Mouse (Mus musculus) cerebellum, adult 11 months (tissue): ENCODE data around the gene Tm9sf4.

Experiments used
- DNase-seq: peaks from one replicate; pipeline ENCODE4 v3.0.0; 2022

Tm9sf4 gene

DNA sequence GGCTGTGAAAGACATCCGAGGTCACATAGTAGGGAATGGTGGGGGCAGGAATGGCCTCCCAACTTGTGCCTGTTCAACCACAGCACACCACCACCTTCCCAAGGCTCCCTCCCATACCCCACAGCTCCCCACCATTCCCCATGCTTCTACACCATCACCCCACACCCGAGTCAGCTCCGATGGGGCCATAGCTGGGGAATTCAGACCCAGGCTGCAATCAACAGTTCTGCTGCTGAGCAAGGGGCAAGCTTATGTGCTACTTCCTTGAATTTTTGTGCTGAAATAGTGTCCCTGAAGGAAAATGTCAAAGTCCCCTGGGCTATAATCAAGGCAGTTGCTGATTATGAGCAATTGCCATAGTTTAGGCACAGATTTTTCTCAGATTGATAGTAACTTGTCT, 57.4 kb downstream of the Tm9sf4 start:
- no peak for DNase-seq

DNA sequence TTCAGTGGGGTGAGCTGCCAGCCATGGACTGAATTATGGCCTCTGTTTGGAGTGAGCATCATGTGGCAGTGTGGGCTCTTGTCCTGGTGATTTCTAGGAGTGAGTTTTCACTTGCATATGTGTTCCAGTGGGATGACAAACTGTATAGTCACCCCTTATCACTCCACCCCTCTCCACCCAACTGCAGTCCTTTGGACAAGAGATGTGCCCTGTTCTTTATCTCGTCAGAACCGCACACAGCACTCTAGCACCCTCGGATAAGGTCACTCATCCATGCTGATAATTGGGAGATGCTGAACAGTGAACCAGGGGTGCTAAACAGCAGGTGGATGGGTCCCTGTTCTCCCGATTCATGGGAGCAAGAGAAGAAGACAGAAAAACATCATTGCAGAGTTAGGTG, 60.5 kb downstream of the Tm9sf4 start:
- no peak for DNase-seq

DNA sequence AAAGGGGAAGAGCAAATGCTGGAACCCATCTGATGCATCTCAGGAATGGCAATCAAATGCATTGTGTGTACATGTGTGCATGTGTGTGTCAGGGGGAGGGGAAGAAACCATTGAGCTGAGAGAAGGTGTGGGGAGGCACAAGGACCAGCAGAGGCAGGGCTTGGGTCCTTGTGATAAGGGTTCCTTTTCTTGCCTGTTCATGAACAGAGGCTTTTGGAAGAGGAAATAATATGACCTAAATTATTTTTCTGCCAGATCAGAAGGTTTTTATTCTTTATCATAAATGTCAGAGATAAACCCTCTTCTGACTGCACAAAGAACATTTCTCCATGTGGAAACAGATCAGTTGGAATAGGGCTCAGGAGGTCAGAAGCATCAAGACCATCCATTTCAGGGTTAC, 61.0 kb downstream of the Tm9sf4 start:
- no peak for DNase-seq

DNA sequence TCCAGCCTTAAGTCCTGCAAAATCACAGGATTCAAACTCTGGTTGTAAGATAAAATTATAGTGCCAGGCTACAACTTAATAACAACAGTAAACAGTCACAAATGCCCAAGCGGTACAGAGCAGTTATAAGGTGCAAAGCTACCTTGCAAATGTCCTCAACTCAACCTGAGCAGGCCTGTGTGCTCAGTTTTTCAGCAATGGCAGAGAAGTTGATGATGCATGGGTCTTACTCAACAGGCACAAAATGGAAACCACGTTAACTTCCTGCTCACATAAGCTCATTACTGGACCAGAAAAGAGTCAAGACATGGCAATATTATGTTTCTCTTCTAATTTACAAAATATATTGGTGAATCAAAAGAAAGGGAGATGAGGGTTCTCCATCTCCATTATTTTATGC, 61.5 kb downstream of the Tm9sf4 start:
- DNase-seq = no peak

DNA sequence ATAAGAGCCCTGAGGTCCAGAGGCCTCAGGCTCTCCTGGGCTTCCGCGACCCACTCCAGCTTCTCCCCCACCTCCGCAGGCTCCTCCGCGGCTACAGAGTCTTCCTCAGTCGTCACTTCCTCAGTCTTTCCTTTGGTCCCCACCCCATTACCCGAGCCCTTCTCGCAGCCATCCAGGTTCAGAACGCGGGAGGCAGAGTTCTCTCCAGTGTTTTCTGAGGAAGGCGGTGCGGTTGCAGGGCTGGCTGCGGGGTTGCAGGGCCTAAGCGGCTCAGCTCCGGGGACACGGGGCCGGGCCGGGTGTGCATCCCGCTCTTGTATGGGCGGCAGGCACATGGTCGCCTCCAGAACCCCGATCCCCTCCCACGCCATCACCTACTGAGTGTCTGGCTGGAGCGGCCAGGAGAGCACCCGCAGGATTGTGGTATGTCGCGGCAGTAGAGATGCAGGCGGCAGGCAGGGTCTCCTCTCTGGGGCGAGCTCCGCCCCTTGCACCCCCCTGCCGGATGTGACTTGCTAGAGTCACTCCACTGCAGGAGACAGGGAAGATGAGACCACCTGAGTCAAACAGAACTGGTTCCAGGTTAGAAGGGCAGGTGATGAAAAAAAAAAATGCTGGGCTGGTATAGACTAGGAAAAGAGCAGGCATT, 64.0 kb downstream of the Tm9sf4 start, which contains the start of gene Tspyl3:
Tspyl3 (minus strand) TSS at position 496 of the 649 bp plus-strand sequence.
- DNase-seq = peak; percentile 49

DNA sequence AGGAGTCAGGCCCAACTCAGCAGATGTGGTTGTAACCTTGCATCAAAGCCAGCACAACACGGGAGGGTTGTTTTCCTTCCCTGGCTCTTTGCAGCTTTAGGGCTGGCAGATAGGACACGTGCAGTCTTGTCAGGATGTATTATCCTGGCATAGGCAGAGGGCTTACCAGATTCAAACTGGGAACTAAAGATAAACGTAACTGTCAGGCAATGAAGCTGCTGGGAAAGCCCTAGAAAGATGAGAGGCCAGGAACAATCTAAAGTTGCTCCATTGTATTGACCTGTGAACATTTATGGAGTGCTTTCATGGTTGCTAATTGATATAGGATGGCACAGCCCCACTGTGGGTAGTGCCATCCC, 64.5 kb downstream of the Tm9sf4 start:
- DNase-seq = no peak

DNA sequence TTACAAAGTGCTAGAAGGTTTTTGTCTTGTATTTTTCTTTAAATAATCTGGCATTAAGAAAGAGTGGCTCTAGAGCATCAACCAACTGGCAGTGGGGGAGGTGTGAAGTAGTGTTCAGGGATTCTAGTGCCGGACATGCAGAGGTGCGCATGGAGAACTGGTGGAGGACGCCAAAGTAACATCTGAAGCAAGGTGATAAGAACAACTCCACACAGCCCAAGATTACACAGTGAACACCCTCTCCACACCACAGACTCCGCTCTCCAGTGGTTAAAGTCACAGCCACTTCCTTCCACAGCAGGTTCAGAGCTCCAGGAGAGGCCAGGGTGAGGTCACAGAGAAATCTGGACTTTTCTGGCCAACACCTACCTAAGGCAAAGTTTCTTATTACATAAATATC, 66.9 kb downstream of the Tm9sf4 start:
- DNase-seq = no peak

DNA sequence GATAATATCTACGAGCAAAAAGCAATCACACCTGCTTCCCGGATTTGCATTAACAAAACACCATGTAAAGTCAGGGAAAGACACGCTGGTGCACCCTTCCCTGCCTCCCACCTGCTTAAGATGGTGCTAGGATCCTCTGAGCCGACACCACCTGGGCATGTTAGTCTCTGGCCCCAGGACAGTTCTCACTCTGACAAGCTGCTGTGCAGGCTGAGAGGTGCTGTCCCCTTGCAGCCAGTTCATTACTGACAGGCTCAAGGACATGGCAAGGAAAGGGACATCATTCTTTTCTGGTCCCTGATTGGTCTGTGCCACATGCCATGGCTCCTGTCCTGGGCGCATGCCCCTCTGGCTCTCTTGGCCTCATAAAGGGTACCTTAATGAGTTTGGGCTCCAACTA, 67.4 kb downstream of the Tm9sf4 start:
- DNase-seq = no peak

DNA sequence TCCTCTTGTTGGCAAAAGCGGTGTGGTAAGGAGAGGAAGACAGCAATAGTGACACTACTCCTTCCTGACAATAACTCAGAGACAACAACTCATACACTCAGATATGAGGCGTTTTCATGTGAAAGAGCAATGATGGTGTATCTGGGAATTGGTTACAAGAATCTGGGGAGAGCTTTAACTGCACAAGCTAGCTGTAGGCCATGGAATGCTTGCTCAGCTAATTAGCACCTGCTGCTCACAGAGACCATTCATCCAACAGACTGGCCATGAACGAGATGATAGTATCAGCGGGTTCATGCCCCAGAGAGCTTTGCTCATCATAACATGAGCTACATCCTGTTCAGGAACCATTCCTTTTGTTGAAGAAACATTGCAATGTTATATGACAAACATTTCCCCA, 76.1 kb downstream of the Tm9sf4 start:
- no peak for DNase-seq

DNA sequence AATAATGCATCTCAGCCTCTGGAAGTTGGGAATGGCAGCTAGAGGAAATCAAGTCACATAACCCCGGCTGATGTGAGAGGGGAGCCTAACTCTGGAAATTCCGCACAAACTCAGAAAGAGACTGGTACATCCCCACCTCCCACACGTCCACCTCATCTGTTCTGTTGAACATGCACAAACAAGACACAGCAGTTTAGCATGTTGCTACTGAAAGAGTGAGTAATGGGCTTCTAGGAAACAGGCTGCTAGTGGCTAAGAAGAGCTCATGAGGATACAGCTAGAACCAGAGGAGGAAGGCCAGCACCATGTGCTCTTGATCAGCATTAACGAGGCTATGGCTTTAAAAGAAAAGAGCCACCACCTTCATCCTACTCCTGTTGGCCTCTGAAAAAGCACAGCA, 76.8 kb downstream of the Tm9sf4 start:
- no peak for DNase-seq

DNA sequence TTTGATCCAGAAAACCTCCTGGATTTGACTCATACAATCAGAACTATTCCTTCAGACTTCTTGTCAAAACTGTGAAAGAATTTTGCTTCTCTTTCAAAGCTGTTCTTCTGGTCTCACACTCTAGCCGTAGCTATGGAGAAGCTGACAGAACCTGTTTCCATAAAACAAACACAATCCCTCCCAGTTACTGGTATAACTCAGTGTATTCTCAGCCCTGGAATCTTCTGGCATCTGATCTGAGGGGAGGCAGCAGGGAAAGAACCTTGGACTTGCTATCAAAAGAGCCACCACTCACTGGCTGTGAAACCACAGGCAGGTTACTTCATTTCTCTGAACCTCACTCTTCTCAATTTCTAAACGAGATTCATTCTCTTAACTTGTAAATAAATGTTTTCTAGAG, 77.3 kb downstream of the Tm9sf4 start:
- no peak for DNase-seq

DNA sequence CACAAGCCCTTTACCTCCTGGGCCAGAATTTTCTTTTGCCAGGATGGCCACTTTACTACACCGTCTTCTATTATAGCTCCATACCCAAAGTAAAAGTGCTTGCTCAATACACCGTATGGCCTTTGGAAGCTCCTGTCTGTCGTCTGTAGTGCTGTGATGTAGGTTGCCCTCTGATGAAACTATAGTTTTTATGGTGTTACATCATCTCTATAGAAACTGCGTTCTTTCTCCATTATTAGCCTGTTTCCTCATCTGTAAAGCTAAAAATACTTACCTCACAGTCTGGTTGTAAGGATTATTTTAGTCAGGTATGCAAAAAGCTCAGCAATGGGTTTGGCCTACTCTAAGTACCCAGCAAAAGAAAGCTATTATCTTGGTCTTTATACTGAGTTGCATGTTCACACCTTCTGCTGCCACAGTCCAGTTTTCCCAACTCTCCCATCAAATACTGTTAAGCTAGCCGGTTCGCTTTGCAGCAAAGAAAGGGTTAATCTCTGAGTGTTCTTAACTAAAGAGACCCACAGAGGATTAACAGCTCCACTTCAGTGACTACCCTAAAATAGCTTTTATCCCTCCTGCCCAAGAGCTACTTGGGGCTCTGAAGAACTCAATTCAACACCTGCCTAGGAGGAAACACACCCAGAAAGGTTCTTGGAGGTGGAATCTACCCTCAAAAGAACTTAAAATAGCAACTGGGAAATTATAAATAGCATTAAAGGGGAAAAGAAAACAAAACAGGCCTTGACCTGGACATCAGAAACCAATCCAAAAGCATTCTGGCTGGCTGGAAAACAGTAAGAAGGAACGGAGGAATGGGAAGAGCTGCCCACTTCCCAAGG, 78.1 kb downstream of the Tm9sf4 start:
- no peak for DNase-seq

DNA sequence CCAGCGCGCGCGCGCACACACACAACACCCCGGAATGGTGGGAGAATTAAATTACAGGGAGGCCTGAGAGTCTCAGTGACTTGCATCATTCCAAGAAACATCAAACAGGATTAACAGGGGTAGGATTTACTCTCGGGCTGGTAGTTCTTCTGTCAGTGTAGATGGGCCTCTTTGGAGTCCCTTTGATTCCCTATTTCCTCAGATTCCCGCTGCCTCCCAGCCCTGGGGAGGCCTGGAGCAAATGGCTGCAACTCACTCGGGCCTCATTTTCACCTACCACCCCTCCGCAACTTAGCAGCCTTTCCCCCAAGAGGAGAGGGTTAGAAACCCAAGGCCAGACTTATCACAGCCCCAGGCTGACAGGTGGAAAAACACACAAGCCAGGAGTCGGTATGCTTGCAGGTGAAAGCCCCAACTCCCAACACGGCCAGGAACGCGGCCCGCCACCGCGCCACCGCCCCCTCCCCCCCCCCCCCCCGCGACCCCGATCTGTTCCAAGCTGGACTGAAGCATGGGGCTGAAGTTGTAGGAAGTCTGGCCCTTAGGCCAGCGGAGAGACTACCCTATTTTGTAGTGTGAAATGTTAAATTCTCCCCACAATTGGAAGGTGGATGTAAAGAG, 78.9 kb downstream of the Tm9sf4 start:
- no peak for DNase-seq

DNA sequence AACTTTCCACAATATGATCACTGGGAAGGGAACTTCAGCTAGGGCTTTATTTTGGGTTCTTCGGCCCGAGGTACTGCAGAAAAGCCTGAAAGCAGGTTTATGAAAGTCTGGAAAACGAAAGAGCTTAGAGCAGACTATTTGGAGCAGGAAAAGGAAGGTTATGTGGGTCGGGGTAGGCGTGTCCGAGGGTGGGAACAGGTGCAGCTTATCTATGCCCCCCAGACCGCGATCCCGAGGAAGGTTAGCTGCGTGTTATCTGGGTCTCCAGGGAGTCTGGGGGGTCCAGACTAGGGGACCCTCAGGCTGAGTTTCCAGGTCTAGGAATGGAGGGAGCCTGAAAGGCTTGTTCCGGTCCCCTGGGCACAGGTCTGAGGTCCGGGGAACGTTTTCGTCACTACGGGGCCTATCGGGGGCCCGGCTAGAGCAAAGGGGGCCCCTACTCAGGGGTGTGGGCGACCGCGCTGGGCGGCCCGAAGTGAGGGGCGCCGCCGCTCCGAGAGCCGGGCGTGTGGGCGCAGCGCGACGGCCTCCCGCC, 79.7 kb downstream of the Tm9sf4 start:
- no peak for DNase-seq

DNA sequence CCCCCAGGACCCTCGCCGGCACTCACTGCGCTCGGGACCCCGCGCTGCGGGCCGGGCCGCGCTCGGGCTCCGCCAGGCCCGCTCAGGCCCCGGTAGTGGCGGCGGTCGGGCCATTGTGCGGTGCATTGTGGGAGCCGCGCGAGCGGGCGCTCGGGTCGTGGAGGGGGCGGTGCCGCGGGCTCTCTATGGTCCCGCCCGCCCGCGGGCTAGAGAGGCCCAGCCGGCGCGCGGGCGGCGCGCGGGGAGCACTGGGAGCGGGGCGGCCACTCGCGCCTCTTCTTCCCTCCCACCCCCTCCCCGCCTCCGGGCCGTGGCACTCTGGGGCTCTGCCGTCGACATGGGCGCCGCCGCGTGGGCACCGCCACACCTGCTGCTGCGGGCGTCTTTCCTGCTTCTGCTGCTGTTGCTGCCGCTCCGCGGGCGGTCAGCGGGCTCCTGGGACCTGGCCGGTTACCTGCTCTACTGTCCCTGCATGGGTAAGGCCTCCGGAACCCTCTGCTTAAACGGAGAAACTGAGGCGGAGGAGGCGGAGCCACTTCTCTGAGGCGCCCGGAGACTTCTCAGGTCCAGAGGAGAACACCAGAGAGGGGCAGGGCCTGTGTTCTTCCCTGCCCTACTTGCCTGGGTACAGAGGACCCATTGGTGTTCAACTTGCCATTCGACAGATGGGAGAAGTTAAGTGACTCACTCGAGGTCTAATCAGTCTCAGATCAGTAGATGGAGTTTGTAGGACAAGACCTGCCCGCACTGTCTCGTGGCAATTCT, 80.3 kb downstream of the Tm9sf4 start, which contains the start of the genes Plagl2 and Pofut1:
Plagl2 (minus strand) TSS at position 177 of the 765 bp plus-strand sequence.
Pofut1 (plus strand) TSS at position 284 of the 765 bp plus-strand sequence.
- peak; percentile 86 for DNase-seq

DNA sequence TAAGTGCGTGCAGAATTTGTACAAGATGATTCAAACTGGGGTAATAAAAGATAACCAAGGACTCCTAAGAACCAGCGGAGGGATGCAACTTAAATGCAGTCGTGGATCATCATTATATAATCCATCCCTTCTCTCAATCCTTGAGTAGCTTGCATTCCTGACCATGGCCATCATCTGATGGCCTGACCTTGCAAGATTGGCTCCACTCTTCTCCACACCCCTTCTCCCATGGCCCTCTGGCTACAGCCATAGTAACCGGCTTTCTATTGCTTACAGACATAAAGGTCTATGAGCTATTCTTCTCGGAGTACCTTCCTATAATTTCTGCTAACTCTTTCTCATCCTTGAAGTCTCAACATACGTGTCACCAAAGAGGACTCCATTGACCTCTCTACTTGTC, 81.1 kb downstream of the Tm9sf4 start:
- DNase-seq = no peak

DNA sequence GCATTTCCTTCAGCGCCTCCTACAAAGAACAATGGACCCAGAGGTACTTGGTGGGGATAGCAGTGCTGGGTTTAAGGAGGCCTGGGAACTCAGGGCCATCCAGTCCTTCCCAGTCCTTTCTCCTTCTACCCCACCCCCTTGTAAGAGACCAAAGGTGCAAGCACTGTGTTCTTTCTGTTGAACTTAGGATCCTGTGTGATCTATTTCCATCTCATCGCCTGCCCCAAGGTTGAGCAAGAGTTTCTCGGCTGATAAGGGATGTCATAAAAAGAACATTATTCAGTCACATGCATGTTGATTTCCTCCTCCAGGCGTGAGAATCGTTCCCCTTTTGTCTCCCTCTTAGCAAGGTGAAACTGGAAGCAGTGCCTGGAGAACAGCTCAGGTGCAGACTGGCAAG, 88.6 kb downstream of the Tm9sf4 start:
- no peak for DNase-seq

DNA sequence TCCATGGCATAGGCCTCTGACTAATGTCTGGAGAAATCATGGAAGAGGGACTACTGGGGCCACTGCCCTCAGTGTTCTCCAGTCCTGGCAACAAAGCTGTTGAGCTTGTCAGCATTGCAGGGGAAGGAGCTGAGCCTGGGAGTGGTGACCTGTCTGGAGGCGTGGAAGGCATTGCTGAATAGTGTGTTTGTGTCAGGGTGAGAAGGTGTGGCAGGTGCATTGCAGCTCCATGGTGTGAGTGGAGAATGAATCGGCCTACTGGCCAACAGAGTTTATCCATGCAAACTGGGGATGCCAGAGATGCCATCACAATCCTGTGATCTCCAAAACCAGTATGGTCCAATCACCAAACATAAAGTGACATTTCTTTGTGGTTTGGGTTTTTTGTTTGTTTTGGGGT, 95.5 kb downstream of the Tm9sf4 start:
- DNase-seq = no peak

DNA sequence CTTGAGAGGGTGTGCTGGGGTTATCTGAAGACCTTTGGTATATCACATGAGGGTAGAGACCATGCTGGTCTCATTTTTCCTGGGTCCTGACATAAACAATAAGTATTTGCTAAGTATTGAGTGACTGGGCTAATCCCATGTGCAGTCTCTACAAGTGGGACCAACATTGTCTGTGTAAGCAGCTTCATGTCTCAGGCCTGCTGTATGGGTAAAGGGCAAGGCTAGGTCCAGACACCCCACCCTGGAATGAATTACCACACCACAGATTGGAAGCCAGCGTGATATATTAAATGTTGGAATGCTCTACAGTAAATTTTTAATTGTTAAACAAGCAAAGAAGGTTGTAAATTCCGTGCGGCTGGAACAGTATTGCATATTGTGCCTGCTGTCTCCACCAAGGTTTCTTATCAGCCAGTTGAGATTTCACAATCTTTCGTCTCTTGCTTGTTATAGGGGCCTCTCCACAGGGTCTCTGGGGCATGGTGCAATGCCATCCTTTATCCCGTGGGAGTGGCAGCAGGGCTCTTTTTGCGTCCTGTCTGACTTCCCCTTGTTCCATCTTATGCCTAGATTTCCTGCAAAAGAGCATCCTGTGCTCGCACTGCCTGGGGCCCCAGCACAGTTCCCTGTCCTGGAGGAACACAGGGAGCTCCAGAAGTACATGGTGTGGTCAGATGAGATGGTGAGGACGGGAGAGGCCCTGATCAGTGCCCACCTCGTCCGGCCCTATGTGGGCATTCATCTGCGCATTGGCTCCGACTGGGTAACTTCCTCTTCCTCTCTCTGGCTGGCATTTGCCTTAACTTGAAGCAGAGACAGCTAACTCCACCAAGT, 98.1 kb downstream of the Tm9sf4 start:
- no peak for DNase-seq
